Mouse (Mus musculus): ENCODE data around the gene G430095P16Rik.
A peak's percentile ranks its signal among the peaks of the same experiment; 100 is the strongest.

G430095P16Rik gene

GRCm38 (mm10) chr8:84702963-84703465 is 19.8 kb upstream of the G430095P16Rik start:
- DNase-seq (ENCODE audit: low read depth, low spot score) = no peak

- DNase-seq (ENCODE audit: low read depth, low spot score) = no peak
Observed at GRCm38 (mm10) chr8:84703466-84704249, 19.1 kb upstream of the G430095P16Rik start.

GRCm38 (mm10) chr8:84704356-84704755 is 18.5 kb upstream of the G430095P16Rik start:
- DNase-seq (ENCODE audit: low read depth, low spot score) = peak; percentile 69

GRCm38 (mm10) chr8:84704867-84705831 is 17.7 kb upstream of the G430095P16Rik start:
- DNase-seq (ENCODE audit: low read depth, low spot score) = no peak

GRCm38 (mm10) chr8:84705960-84706359 is 16.8 kb upstream of the G430095P16Rik start:
- DNase-seq (ENCODE audit: low read depth, low spot score) = no peak

GRCm38 (mm10) chr8:84706610-84707266 is 16.1 kb upstream of the G430095P16Rik start:
- DNase-seq (ENCODE audit: low read depth, low spot score) = no peak

GRCm38 (mm10) chr8:84707267-84707883 is 15.4 kb upstream of the G430095P16Rik start:
- no peak for DNase-seq (ENCODE audit: low read depth, low spot score)

GRCm38 (mm10) chr8:84708071-84708541 is 14.7 kb upstream of the G430095P16Rik start:
- DNase-seq (ENCODE audit: low read depth, low spot score) = no peak

GRCm38 (mm10) chr8:84708774-84709475 is 13.9 kb upstream of the G430095P16Rik start:
- DNase-seq (ENCODE audit: low read depth, low spot score) = peak; percentile 74

GRCm38 (mm10) chr8:84709931-84710330 is 12.9 kb upstream of the G430095P16Rik start:
- DNase-seq (ENCODE audit: low read depth, low spot score) = no peak

- no peak for DNase-seq (ENCODE audit: low read depth, low spot score)
Observed at GRCm38 (mm10) chr8:84711312-84711711, 11.5 kb upstream of the G430095P16Rik start.

- DNase-seq (ENCODE audit: low read depth, low spot score) = no peak
Observed at GRCm38 (mm10) chr8:84711933-84712758, 10.7 kb upstream of the G430095P16Rik start.

- DNase-seq (ENCODE audit: low read depth, low spot score) = no peak
Observed at GRCm38 (mm10) chr8:84712759-84713120, 10.1 kb upstream of the G430095P16Rik start.

- DNase-seq (ENCODE audit: low read depth, low spot score) = no peak
Observed at GRCm38 (mm10) chr8:84713381-84713780, 9.4 kb upstream of the G430095P16Rik start.

GRCm38 (mm10) chr8:84714161-84714560 is 8.6 kb upstream of the G430095P16Rik start:
- no peak for DNase-seq (ENCODE audit: low read depth, low spot score)

GRCm38 (mm10) chr8:84715893-84716468 is 6.8 kb upstream of the G430095P16Rik start:
- DNase-seq (ENCODE audit: low read depth, low spot score) = no peak

- no peak for DNase-seq (ENCODE audit: low read depth, low spot score)
Observed at GRCm38 (mm10) chr8:84716790-84717189, 6.0 kb upstream of the G430095P16Rik start.

GRCm38 (mm10) chr8:84718476-84718875 is 4.3 kb upstream of the G430095P16Rik start:
- no peak for DNase-seq (ENCODE audit: low read depth, low spot score)

Measured in retina, postnatal 7 days (tissue).